Mouse (Mus musculus): ENCODE data around the gene Dclre1a.

GRCm38 (mm10) chr19:56489601-56490000, 58.4 kb downstream of the Dclre1a start:
- TF ChIP-seq CTCF (IDR thresholded peaks at IDR 0.05; ENCODE audit: control insufficient read depth, insufficient read depth, insufficient replicate concordance, low read depth, low read length) (no peak), POLR2A (IDR thresholded peaks at IDR 0.05; ENCODE audit: control insufficient read depth, low read depth, low read length) (no peak)

All from testis, adult 2 months (tissue).